Comparison of ENCODE assay signal across 13 mouse cellular contexts in genomic region chr15:84981609-84982313, GRCm38 (mm10). TPM values are rescaled to one million over a fixed set of nuclear protein-coding genes. Genes with fewer than 3 reads are reported as not detected.
DNase-seq lines count a peak whose midpoint lies in the region; ATAC-seq and TF ChIP-seq lines count a peak whose summit lies in the region.
"Had no signal": no experiment of that assay in that cellular context is flagged by ENCODE, and none has a peak within 500 bp of the region (broad histone marks: within the 10 kb centered on the region; RNA-seq: fewer than 3 reads in every experiment).

No protein-coding gene starts in this region.

- no peak for ATAC-seq in heart, embryonic 12.5 days (ENCODE audit: insufficient number of reproducible peaks, low FRiP score)
- peak; percentile 40 for ATAC-seq in granulocyte monocyte progenitor cell, adult 5-6 weeks (replicated peaks; ENCODE audit: poor library complexity, severe bottlenecking)
- ATAC-seq in forebrain, embryonic 12.5 days (ENCODE audit: low FRiP score): no peak

- DNase-seq in heart, postnatal 4 days: peak; percentile 17
- DNase-seq in spleen, adult 2 months (ENCODE audit: low read depth in 1 of 2, low spot score in 2 of 2): no peak
- no peak for DNase-seq in spleen, postnatal 14 days (ENCODE audit: low spot score in 2 of 2)
- DNase-seq in skeletal muscle tissue, adult 2 months (ENCODE audit: low read depth, low spot score): peak; percentile 56
- DNase-seq in embryonic facial prominence, embryonic 10.5 days (ENCODE audit: low spot score): no peak
- DNase-seq: adrenal gland, postnatal 14 days; right cerebral cortex, postnatal 25 days had no signal

- 0 out of 2 replicates have a peak, but pooled peaks cover 3% of the 10 kb centered on the region for H3K27me3 ChIP-seq in heart, embryonic 12.5 days (replicated peaks)
- H3K27me3 ChIP-seq in spleen, adult 2 months (ENCODE audit: control insufficient read depth, insufficient read depth, low read length): no peaks in the 10 kb centered on the region
- no peaks in the 10 kb centered on the region for H3K27me3 ChIP-seq in embryonic facial prominence, embryonic 10.5 days (replicated peaks; ENCODE audit: low read depth, poor library complexity, severe bottlenecking)
- H3K27me3 ChIP-seq in forebrain, embryonic 12.5 days: no peaks in the 10 kb centered on the region
- H3K27me3 ChIP-seq: limb, embryonic 13.5 days had no signal

- no peaks in the 10 kb centered on the region for H3K9me3 ChIP-seq in heart, embryonic 12.5 days (replicated peaks)
- H3K9me3 ChIP-seq in embryonic facial prominence, embryonic 10.5 days: no peaks in the 10 kb centered on the region
- H3K9me3 ChIP-seq in forebrain, embryonic 12.5 days: no peaks in the 10 kb centered on the region
- H3K9me3 ChIP-seq: limb, embryonic 13.5 days had no signal

- WGBS in heart, embryonic 12.5 days: 77% methylated on average over 9 of the region's 9 CpGs
- WGBS in spleen, adult 2 months: 14% methylated on average over 9 of the region's 9 CpGs
- WGBS in embryonic facial prominence, embryonic 10.5 days: 83% methylated on average over 9 of the region's 9 CpGs
- 93% methylated on average over 9 of the region's 9 CpGs for WGBS in forebrain, embryonic 12.5 days

- TF ChIP-seq POLR2A in spleen, adult 2 months (IDR thresholded peaks at IDR 0.05; ENCODE audit: low read depth, low read length): no peak

- H3K9ac ChIP-seq in heart, embryonic 12.5 days: no peak overlapping the region
- no peak overlapping the region for H3K9ac ChIP-seq in forebrain, embryonic 12.5 days
- H3K9ac ChIP-seq: limb, embryonic 13.5 days had no signal

- H3K4me1 ChIP-seq in heart, embryonic 12.5 days (replicated peaks): peaks cover 5% of the 10 kb centered on the region; the same call in 1 of the 2 replicates
- H3K4me1 ChIP-seq in spleen, adult 2 months (ENCODE audit: control insufficient read depth, insufficient read depth, insufficient read length): peaks cover 30% of the 10 kb centered on the region; the same call in 1 of the 2 replicates
- peaks cover 20% of the 10 kb centered on the region for H3K4me1 ChIP-seq in embryonic facial prominence, embryonic 10.5 days
- peaks cover 37% of the 10 kb centered on the region for H3K4me1 ChIP-seq in forebrain, embryonic 12.5 days

- no peaks in the 10 kb centered on the region for H3K36me3 ChIP-seq in heart, embryonic 12.5 days
- H3K36me3 ChIP-seq in spleen, adult 2 months (ENCODE audit: control insufficient read depth, insufficient read depth, low read length): no peaks in the 10 kb centered on the region
- 0 out of 2 replicates have a peak, but pooled peaks cover 4% of the 10 kb centered on the region for H3K36me3 ChIP-seq in embryonic facial prominence, embryonic 10.5 days (replicated peaks)
- no peaks in the 10 kb centered on the region; the same call in 1 of the 2 replicates for H3K36me3 ChIP-seq in forebrain, embryonic 12.5 days (replicated peaks)
- H3K36me3 ChIP-seq: limb, embryonic 13.5 days had no signal

- no peak overlapping the region for H3K27ac ChIP-seq in heart, embryonic 12.5 days (ENCODE audit: poor library complexity, severe bottlenecking)
- H3K27ac ChIP-seq in spleen, adult 2 months (ENCODE audit: insufficient read depth, low read length): peak overlapping the region; percentile 73
- no peak overlapping the region for H3K27ac ChIP-seq in embryonic facial prominence, embryonic 10.5 days (replicated peaks)
- H3K27ac ChIP-seq in forebrain, embryonic 12.5 days: no peak overlapping the region
- H3K27ac ChIP-seq: kidney, postnatal 0 days; limb, embryonic 13.5 days had no signal

- H3K4me3 ChIP-seq in heart, embryonic 12.5 days: no peak overlapping the region
- no peak overlapping the region for H3K4me3 ChIP-seq in spleen, adult 2 months (ENCODE audit: extremely low read depth, insufficient read depth, insufficient read length)
- H3K4me3 ChIP-seq in embryonic facial prominence, embryonic 10.5 days: no peak overlapping the region
- H3K4me3 ChIP-seq in forebrain, embryonic 12.5 days (replicated peaks): no peak overlapping the region
- H3K4me3 ChIP-seq: limb, embryonic 13.5 days had no signal

- TF ChIP-seq CTCF in spleen, adult 2 months (IDR thresholded peaks at IDR 0.05; ENCODE audit: extremely low read depth, insufficient read depth, insufficient read length, insufficient replicate concordance): no peak

- no peak overlapping the region for H3K4me2 ChIP-seq in heart, embryonic 12.5 days
- H3K4me2 ChIP-seq in forebrain, embryonic 12.5 days: no peak overlapping the region
- H3K4me2 ChIP-seq: limb, embryonic 13.5 days had no signal

RNA-seq across cellular contexts. Expression of gene 5031439G07Rik, which starts 6.6 kb away (rescaled TPM):
- 10 to 100 TPM; 22.2 to 23.8 TPM for total RNA-seq in heart, postnatal 4 days (2021)
- 4.3 and 5.3 TPM in 2 replicates for polyA plus RNA-seq in heart, embryonic 12.5 days (2016; fragmentation: Nextera tagmentation; extraction: Ambion mirVana)
- polyA plus RNA-seq in spleen, adult 2 months (2012; rRNA removed): 27.1 and 32.8 TPM in 2 replicates
- total RNA-seq in granulocyte monocyte progenitor cell, adult 5-6 weeks (2014; fragmentation: Nextera tagmentation): 14.1 and 20.8 TPM in 2 replicates
- 12.2 and 14.2 TPM in 2 replicates for total RNA-seq in granulocyte monocyte progenitor cell, adult 5-6 weeks (2017)
- polyA plus RNA-seq in embryonic facial prominence, embryonic 10.5 days (2016; fragmentation: Nextera tagmentation; extraction: Ambion mirVana): 8.3 and 9.3 TPM in 2 replicates
- 14.2 and 14.5 TPM in 2 replicates for polyA plus RNA-seq in forebrain, embryonic 12.5 days (2016; fragmentation: Nextera tagmentation; extraction: Ambion mirVana)

RNA-seq across cellular contexts. Expression of gene Upk3a, which starts 35.2 kb away (rescaled TPM):
- not detected for total RNA-seq in heart, postnatal 4 days (2021)
- not detected in 2 replicates for polyA plus RNA-seq in heart, embryonic 12.5 days (2016; fragmentation: Nextera tagmentation; extraction: Ambion mirVana)
- not detected in 2 replicates for polyA plus RNA-seq in spleen, adult 2 months (2012; rRNA removed)
- total RNA-seq in granulocyte monocyte progenitor cell, adult 5-6 weeks (2014; fragmentation: Nextera tagmentation): not detected in 2 replicates
- total RNA-seq in granulocyte monocyte progenitor cell, adult 5-6 weeks (2017): not detected in 2 replicates
- not detected in 2 replicates for polyA plus RNA-seq in embryonic facial prominence, embryonic 10.5 days (2016; fragmentation: Nextera tagmentation; extraction: Ambion mirVana)
- polyA plus RNA-seq in forebrain, embryonic 12.5 days (2016; fragmentation: Nextera tagmentation; extraction: Ambion mirVana): 0.24 TPM in 1 of 2 replicates, not detected in the other
- total RNA-seq: adrenal gland, postnatal 14 days had no signal
- polyA plus RNA-seq: heart, postnatal 0 days; limb, embryonic 13.5 days had no signal

RNA-seq across cellular contexts. Expression of gene Fam118a, which starts 47.0 kb away (rescaled TPM):
- 10 to 100 TPM; 14.6 to 14.9 TPM for total RNA-seq in heart, postnatal 4 days (2021)
- 17.6 and 18.8 TPM in 2 replicates for polyA plus RNA-seq in heart, embryonic 12.5 days (2016; fragmentation: Nextera tagmentation; extraction: Ambion mirVana)
- 3.9 and 4.0 TPM in 2 replicates for polyA plus RNA-seq in spleen, adult 2 months (2012; rRNA removed)
- 4.6 and 8.7 TPM in 2 replicates for total RNA-seq in granulocyte monocyte progenitor cell, adult 5-6 weeks (2014; fragmentation: Nextera tagmentation)
- 12.9 and 14.8 TPM in 2 replicates for total RNA-seq in granulocyte monocyte progenitor cell, adult 5-6 weeks (2017)
- polyA plus RNA-seq in embryonic facial prominence, embryonic 10.5 days (2016; fragmentation: Nextera tagmentation; extraction: Ambion mirVana): 27.0 and 29.8 TPM in 2 replicates
- 22.1 and 23.6 TPM in 2 replicates for polyA plus RNA-seq in forebrain, embryonic 12.5 days (2016; fragmentation: Nextera tagmentation; extraction: Ambion mirVana)

RNA-seq across cellular contexts. Expression of gene Nup50, which starts 58.5 kb away (rescaled TPM):
- total RNA-seq in heart, postnatal 4 days (2021): 10 to 100 TPM; 27.7 to 27.8 TPM
- polyA plus RNA-seq in heart, embryonic 12.5 days (2016; fragmentation: Nextera tagmentation; extraction: Ambion mirVana): 31.2 and 32.3 TPM in 2 replicates
- 6.4 and 7.1 TPM in 2 replicates for polyA plus RNA-seq in spleen, adult 2 months (2012; rRNA removed)
- total RNA-seq in granulocyte monocyte progenitor cell, adult 5-6 weeks (2014; fragmentation: Nextera tagmentation): 45.8 and 48.1 TPM in 2 replicates
- 77.6 and 80.8 TPM in 2 replicates for total RNA-seq in granulocyte monocyte progenitor cell, adult 5-6 weeks (2017)
- polyA plus RNA-seq in embryonic facial prominence, embryonic 10.5 days (2016; fragmentation: Nextera tagmentation; extraction: Ambion mirVana): 70.9 and 71.8 TPM in 2 replicates
- 64.0 and 72.5 TPM in 2 replicates for polyA plus RNA-seq in forebrain, embryonic 12.5 days (2016; fragmentation: Nextera tagmentation; extraction: Ambion mirVana)

Comparison
In these comparisons a context has a peak if more than half of its experiments do, and no peak if none do; other contexts are left out.
1. DNase-seq: peak in heart, postnatal 4 days (single experiment) and skeletal muscle tissue, adult 2 months (single experiment); none in spleen, adult 2 months (0 of 2), spleen, postnatal 14 days (0 of 2) and embryonic facial prominence, embryonic 10.5 days (single experiment).